Mouse (Mus musculus) heart, postnatal 10 days (tissue): Measurements from ENCODE around the gene Sec61b. TPM values are rescaled to one million over a fixed set of nuclear protein-coding genes. Genes with fewer than 3 reads are reported as not detected.

Experiments
- DNase-seq, 2 experiments: peaks; one replicate each; pipeline ENCODE4 v3.0.0; 2021
- intact Hi-C: fragments of 180-260 bp; cut with DNase I; formaldehyde crosslinking; loops from one replicate; pipeline ENCODE4 v1.15.1; 2025
- total RNA-seq, 2 experiments: library from RNA; stranded (reverse); gene quantifications; 2 replicates each; pipeline ENCODE4 v1.2.3; 2021

Sec61b gene
- 10 to 100 TPM; 36.6 to 43.3 TPM for total RNA-seq

GRCm38 (mm10) chr4:47473968-47474729 lies at the start of gene Sec61b, which contains the start of gene Alg2:
Gene Sec61b, plus strand, starts transcription at chr4:47474658.
Gene Alg2, minus strand, starts transcription at chr4:47474333.
- DNase-seq: peak; percentile 97 to 98
- intact Hi-C loops: loop anchor here (5.0 kb wide), 1 partner anchor 573 kb away; the partner anchor contains the start of gene Nr4a3

DNA sequence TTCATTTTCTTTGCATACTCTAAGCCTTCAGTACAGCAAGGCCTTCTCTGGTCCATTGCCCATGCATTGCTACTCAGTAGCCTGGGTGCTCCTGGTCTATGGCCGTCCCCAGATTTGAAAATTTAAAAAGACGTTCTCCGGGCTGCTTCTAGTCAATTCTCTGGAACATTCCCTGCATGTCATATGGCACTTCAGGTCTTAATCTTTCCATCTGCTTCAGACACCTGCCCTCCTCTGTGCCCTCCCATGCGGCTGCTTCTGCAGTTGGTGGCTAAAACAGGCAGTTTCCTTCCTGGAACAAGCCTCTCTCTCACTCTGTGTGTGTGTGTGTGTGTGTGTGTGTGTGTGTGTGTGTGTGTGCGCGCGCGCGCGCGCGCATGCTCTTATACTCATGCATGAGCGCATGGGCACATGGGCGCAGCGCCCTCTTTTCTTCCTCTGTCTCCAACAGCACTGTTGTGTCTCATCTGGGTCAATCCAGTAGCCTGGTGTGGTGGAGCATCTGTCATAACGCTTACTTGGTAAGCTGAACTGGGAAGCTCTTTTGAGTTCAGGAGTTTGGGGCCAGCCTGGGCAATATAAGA lies 49.1 kb upstream of the Sec61b start:
- intact Hi-C loops: no loop called here
- no peak for DNase-seq

DNA sequence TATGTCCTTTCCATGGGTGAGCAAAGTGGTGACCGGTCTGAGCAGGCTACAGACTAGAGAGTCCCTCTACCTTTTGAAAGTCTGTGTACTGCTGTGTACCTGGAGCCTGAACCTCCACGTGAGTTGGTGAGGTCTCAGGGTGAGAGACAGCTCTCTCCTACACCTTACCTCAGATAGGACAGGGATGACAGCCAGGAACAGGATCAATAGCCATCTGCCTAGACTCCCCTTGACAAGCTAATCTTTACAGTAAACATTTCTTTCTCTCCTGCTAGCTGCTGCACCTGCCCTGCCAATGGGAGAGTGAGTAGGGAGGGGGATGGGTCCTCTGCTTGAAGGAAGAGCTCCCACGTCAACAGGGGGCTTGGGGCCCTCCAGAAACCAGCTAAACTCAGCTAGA lies 46.9 kb upstream of the Sec61b start:
- DNase-seq: no peak
- intact Hi-C loops: no loop called here

DNA sequence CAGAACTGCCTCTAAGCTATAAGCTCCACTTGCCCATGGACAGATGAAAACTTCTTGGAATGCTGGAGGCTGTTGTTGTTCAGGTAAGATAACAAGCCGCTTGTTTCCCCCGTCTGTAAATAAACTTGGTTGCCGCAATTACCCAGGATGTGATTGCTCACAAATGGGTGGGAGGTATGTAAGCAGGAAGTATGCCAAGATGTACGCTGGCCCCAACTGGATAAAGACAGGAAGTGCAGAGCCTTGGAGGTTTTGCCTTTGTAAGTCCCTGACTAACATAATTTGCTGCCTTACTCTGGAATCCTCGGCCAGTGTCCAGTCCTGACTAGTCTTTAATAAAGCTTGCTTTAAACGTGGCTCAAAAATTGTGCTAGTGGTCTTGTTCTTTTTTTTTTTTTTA lies 43.9 kb upstream of the Sec61b start:
- DNase-seq: no peak
- intact Hi-C loops: loop anchor here (10.0 kb wide), 2 partner anchors 164 to 764 kb away; no protein-coding TSS in a partner anchor

DNA sequence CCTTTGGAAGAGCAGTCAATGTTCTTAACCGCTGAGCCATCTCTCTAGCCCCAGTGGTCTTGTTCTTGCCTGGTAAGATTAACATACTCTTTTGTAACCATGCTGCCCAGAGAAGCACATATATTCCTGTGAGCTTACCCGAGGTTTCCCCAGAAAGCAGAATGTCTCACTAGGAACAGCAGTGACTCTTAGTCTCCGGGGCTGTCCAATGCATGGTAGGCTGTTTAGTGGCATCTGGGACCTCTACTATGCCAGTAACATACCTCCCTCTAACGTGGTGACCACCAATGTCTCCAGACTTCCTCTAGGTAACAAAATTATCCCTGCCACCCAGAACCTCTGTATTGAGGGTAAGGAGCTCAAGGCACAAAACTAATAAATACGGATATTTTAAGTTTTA lies 43.4 kb upstream of the Sec61b start:
- intact Hi-C loops: loop anchor here (10.0 kb wide), 2 partner anchors 164 to 764 kb away; no protein-coding TSS in a partner anchor
- no peak for DNase-seq

DNA sequence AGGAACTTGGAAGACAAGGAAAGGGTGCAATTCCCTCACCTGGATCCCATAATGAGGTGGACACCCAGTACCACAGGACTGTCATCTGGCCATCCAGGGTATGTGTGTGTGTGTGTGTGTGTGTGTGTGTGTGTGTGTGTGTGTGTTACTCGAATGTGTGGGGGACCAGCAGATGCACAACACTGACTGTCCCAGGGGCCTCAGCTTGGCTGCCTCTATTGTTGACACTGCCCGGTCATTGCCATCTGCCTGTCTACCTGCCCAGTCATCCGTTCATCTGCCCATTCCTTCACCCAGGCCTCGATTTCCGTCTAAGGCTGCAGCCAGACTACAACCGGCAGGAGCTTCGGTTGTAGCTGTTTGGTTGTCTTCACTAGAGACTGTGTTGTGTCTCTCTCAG lies 41.7 kb upstream of the Sec61b start:
- no peak for DNase-seq
- intact Hi-C loops: loop anchor here (10.0 kb wide), 2 partner anchors 162 to 762 kb away; no protein-coding TSS in a partner anchor

GRCm38 (mm10) chr4:47435131-47435530 lies 39.3 kb upstream of the Sec61b start:
- intact Hi-C loops: loop anchor here (5.0 to 10.0 kb wide), 4 partner anchors 67 to 947 kb away; no protein-coding TSS in a partner anchor
- no peak for DNase-seq

GRCm38 (mm10) chr4:47435566-47436360 lies 38.7 kb upstream of the Sec61b start:
- intact Hi-C loops: loop anchor here (5.0 to 10.0 kb wide), 4 partner anchors 67 to 947 kb away; no protein-coding TSS in a partner anchor
- DNase-seq: no peak

GRCm38 (mm10) chr4:47437365-47438340 lies 36.8 kb upstream of the Sec61b start:
- intact Hi-C loops: loop anchor here (5.0 to 10.0 kb wide), 4 partner anchors 65 to 945 kb away; no protein-coding TSS in a partner anchor
- peak; percentile 90 to 92 for DNase-seq

DNA sequence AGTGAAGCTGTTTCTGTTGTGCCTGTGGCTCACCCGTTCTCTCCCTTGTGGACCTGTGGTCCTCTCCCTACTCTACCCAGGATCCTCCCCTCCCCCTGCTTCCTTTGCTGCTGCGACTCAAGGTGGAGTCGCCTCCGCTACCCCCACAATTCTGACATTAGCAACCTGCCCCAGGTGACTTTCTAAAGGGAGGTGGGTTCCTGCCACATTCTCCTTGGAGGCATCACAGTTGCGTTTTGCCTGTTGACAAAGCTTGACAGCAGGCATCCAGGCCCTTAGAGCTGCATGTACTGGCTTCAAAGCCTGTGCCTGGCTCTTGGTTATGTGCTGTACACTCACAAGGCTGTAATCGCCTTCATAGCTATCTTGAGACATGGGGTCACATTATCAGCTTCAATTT lies 35.5 kb upstream of the Sec61b start:
- intact Hi-C loops: loop anchor here (5.0 to 10.0 kb wide), 4 partner anchors 63 to 943 kb away; no protein-coding TSS in a partner anchor
- DNase-seq: no peak

DNA sequence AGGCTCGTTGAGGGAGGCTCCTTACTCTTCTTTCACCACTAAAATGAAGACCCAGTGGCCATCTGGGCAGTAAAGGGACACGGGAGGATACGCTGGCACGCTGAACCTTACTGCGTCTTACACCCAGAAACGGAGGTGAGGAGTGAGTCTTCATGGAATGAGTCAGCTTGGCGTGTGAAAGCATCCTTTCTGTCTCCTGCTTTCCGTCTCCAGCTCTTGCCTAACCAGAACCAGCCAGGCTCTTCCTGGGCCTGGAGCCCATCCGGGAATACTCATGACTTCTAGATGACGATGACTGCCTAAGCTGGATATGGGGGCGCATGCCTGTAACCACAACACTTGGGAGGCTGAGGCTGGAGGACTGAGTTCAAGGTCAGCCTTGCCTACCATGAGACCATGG lies 33.5 kb upstream of the Sec61b start:
- intact Hi-C loops: no loop called here
- DNase-seq: no peak

- no peak for DNase-seq
- intact Hi-C loops: no loop called here
Measured at GRCm38 (mm10) chr4:47448526-47448925, 25.9 kb upstream of the Sec61b start.

DNA sequence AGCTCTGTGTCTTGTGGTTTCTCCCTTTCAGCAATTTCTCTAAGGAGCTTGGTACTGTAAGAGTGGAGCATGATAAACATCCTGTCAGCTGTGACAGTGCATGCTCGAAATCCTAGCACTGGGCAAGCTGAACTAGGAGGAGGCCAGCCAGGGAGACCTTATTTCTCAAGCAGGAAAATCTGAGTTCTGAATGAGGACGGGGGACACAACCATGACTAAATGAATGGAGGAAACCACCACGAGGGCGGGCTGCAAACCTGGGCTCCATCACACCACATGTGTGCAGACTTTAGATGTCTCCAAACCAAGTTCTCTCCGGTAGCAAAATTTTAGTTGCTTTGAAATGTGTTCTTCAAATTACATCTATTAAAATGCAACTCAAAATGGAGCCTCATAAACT lies 25.3 kb upstream of the Sec61b start:
- intact Hi-C loops: no loop called here

GRCm38 (mm10) chr4:47449586-47450522 lies 24.6 kb upstream of the Sec61b start:
- no peak for DNase-seq
- intact Hi-C loops: no loop called here

More for the DNA sequence above, 25.3 kb upstream of the Sec61b start:
- no peak for DNase-seq

GRCm38 (mm10) chr4:47467196-47467595 lies 7.3 kb upstream of the Sec61b start:
- intact Hi-C loops: no loop called here
- DNase-seq: no peak

DNA sequence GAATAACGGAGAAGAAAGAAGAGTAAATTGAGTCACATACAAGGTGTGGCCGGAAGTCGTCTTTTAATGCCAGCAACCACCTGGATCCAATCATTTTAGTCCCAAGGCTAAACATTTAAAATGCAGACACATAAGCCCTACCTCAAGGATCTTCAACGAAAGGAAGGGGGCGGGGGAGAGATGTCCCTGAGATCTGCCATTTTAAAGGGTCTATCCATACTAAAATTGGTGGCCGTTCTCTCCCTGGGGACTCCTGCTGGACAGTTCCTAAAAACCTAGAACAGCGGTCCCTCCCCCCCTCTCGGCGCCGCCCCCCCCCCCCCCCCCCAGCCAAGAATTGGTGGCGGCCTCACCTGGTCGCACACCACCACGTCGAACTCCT lies 881 bp upstream of the Sec61b start:
- DNase-seq: no peak
- intact Hi-C loops: loop anchor here (5.0 kb wide), 1 partner anchor 574 kb away; the partner anchor contains the start of gene Nr4a3

DNA sequence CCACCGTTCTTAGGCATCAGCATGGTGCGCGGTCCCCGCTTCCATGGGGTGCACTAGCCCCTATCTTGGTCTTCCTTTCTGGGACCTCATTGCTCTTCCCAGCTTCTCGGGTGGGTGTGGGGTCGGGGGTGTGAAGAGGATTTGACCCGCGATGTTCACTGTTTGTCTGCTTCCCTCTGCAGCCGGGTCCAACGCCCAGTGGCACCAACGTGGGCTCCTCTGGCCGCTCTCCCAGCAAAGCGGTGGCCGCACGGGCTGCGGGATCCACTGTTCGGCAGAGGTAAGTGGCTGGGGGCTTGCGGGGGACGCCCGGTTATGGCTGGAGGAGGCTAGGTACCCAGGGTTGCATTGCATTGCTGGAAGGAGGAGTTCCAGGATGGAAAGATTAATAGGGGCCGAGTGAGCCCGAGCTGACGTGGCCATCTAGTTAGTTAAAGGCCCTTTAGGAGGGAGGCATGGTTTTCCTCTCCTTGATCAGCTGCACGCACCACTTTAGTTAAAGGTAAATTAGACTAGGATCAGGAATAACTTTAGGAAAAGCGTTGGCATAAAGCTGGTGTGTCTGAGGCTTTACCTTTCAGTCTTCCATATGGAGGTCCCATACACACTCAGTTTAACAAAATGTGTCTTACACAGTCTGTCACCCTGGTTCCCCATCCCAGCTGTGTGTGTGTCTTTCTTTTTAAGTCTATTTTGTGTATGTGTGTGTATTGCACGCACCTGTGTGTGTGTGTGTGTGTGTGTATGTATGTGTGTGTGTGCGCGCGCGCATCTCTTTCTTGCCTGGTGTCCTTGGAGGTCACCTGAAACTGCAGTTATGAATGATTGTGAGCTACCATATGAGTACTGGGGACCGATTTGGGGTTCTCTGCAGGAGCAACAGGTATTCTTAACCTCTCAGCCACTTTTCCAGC lies 529 bp downstream of the Sec61b start:
- intact Hi-C loops: loop anchor here (5.0 kb wide), 1 partner anchor 572 kb away; the partner anchor contains the start of gene Nr4a3
- DNase-seq: no peak
